Mouse (Mus musculus): Measurements from ENCODE around the gene Lmo4. TPM values are rescaled to one million over a fixed set of nuclear protein-coding genes. Genes with fewer than 3 reads are reported as not detected.
A peak's percentile ranks its signal among the peaks of the same experiment; 100 is the strongest.

Lmo4 gene
- total RNA-seq, 2 experiments from 2014 or later, result 45.1 to 130 TPM

DNA sequence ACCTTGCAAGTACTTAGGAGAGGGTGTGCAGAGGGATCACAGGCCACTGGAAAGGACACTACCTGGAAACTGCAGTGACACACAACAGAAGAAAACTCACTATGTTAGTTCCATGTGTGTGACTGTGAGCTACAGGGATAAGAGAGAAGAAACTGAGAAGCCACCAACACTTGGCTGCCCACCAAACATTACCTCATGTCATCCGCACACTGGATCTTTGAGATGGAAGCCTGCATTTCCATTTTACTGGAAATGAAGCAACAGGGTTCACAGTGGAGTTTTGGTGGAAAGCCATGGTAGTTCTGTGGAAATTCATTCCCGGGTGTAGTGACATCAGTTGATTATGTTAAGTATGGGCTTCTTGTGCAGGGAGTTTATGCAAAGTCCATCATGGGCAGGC lies 43.8 kb downstream of the Lmo4 start:
- ATAC-seq (replicated peaks; ENCODE audit: poor library complexity, severe bottlenecking), result no peak

DNA sequence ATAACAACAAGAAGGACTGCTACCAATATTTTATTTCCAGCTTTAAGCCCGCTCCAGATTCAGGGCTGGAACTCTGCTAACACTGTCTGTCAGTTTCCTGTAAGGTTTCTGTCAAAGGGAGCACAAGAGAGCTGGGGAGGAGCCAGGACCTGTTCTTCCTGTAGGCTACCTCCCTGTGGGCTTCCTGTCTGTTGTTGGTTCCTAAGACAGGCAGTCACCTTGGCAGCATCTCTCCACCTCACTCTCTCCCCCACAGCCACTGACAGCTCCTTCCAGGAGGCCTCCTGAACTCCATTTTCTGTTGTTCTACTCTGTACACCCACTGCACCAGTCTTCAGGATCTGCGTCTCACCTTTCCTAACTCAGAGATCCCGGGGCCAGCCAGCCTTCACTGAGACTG lies 49.3 kb downstream of the Lmo4 start:
- ATAC-seq (replicated peaks; ENCODE audit: poor library complexity, severe bottlenecking), result 0 out of 2 replicates have a peak, but pooled peaks have one; percentile 3

DNA sequence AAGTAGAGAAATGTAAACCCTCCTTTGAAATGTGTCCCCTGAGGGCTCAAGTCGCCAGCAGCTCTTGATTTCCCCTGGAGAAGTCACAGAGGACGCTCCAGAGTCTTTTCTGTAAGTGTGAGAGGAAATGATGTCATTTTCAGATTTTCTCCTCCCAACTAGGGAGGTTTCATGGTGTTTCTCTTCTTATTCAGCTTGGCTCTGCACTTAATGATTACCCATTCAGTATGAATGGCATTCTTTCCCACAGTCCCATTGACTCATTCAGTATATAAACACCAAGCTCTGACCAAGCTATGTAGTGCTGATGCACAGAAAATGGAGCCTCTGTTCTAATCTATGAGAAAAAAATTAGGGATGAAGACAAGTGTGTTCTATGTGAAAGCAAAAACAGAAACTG lies 51.6 kb downstream of the Lmo4 start:
- ATAC-seq (replicated peaks; ENCODE audit: poor library complexity, severe bottlenecking), result no peak

- no peak for ATAC-seq (replicated peaks; ENCODE audit: poor library complexity, severe bottlenecking)
Observed at GRCm38 (mm10) chr3:144151001-144151400, 54.0 kb downstream of the Lmo4 start.

DNA sequence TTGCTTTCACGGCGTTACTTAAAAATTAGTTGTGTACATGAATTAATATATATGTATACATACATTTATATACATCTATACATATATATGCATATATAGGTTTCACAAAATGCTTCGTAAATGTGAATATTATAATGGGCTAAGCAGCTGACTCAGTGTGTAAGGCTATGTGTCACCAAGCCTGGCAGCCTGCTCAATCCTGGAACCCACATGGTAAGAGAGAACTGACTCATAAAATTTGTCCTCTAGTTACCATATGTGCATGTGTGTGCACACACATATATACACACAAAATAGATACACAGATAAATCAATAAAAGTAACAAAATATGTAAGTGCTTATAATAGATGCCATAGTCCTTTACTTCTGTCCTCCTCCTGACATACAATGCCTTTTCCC lies 56.8 kb downstream of the Lmo4 start:
- no peak for ATAC-seq (replicated peaks; ENCODE audit: poor library complexity, severe bottlenecking)

- ATAC-seq (replicated peaks; ENCODE audit: poor library complexity, severe bottlenecking), result no peak
Observed at GRCm38 (mm10) chr3:144147244-144147643, 57.8 kb downstream of the Lmo4 start.

GRCm38 (mm10) chr3:144144066-144144465 lies 61.0 kb downstream of the Lmo4 start:
- no peak for ATAC-seq (replicated peaks; ENCODE audit: poor library complexity, severe bottlenecking)

GRCm38 (mm10) chr3:144142939-144143338 lies 62.1 kb downstream of the Lmo4 start:
- ATAC-seq (replicated peaks; ENCODE audit: poor library complexity, severe bottlenecking), result no peak

DNA sequence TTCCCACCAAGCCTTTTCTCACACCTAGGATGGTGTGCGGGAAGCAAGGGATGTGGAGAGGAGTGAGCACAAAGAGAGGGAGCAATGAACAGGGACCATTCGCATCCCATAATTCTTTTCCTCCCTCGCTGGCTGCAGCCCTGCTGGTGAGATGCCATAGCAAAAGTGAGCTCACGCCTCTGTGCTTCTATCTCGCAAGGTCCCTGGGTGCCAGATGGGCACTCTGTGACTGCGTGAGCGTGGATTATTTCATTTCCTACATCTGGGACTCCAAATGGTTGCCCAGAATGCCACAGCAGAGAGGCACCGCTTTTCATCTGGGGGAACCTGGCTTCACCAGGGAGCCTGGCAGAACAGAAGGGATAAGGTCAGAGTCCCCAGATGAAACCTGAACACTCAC lies 63.2 kb downstream of the Lmo4 start:
- ATAC-seq (replicated peaks; ENCODE audit: poor library complexity, severe bottlenecking), result no peak

DNA sequence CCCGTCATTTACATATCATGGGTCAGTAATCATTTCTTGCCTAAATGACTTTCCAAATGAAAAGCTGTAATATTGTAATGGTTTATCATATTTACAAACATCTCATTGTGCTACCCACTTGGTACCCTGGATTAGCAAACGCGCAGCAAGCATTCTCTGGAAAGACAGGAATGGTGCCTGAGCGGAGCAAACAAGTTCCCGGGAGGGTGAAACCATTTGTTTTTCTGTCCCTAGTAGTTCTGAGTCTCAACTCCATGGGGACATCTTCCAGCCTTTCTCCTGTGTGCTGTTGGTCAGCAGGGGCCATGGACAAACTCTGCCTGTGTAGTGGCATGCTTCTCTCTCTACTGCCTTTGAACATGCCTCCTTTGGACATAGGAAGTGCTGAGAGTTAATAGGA lies 64.2 kb downstream of the Lmo4 start:
- ATAC-seq (replicated peaks; ENCODE audit: poor library complexity, severe bottlenecking), result no peak

- peak; percentile 79 for ATAC-seq (replicated peaks; ENCODE audit: poor library complexity, severe bottlenecking)
Observed at GRCm38 (mm10) chr3:144138659-144139058, 66.4 kb downstream of the Lmo4 start.

Measured in granulocyte monocyte progenitor cell, adult 5-6 weeks (primary cell).